Mouse (Mus musculus): ENCODE data around the gene Grcc10. TPM values are rescaled to one million over a fixed set of nuclear protein-coding genes. Genes with fewer than 3 reads are reported as not detected.

The Grcc10 gene
- polyA plus RNA-seq, 1 experiment, result 207 TPM

GRCm38 (mm10) chr6:124746654-124747632 lies 5.8 kb upstream of the Grcc10 start:
- H3K36me3 ChIP-seq (ENCODE audit: control insufficient read depth, insufficient read depth, low read length), result no peaks in the 10 kb centered on the region
- H3K27ac ChIP-seq (ENCODE audit: control insufficient read depth, insufficient read depth, low read depth, low read length), result no peak overlapping the region
- no peak overlapping the region for H3K4me3 ChIP-seq (ENCODE audit: control insufficient read depth, low read depth, low read length)
- H3K4me1 ChIP-seq (ENCODE audit: control insufficient read depth, insufficient read depth, low read length), result peaks cover 18% of the 10 kb centered on the region
- no peaks in the 10 kb centered on the region for H3K27me3 ChIP-seq (ENCODE audit: control insufficient read depth, insufficient read depth, low read length)
- TF ChIP-seq POLR2A (IDR thresholded peaks at IDR 0.05; ENCODE audit: control insufficient read depth, low read depth, low read length), result no peak
- no peak for TF ChIP-seq CTCF (IDR thresholded peaks at IDR 0.05; ENCODE audit: control insufficient read depth, insufficient read depth, insufficient replicate concordance, low read depth, low read length)

GRCm38 (mm10) chr6:124746296-124746605 lies 5.1 kb upstream of the Grcc10 start:
- TF ChIP-seq POLR2A (IDR thresholded peaks at IDR 0.05; ENCODE audit: control insufficient read depth, low read depth, low read length) (no peak), CTCF (IDR thresholded peaks at IDR 0.05; ENCODE audit: control insufficient read depth, insufficient read depth, insufficient replicate concordance, low read depth, low read length) (no peak)
- Histone ChIP-seq H3K4me1 (ENCODE audit: control insufficient read depth, insufficient read depth, low read length) (peaks cover 20% of the 10 kb centered on the region), H3K27me3 (ENCODE audit: control insufficient read depth, insufficient read depth, low read length) (no peaks in the 10 kb centered on the region), H3K36me3 (ENCODE audit: control insufficient read depth, insufficient read depth, low read length) (no peaks in the 10 kb centered on the region), H3K4me3 (ENCODE audit: control insufficient read depth, low read depth, low read length) (peak overlapping the region; percentile 85), H3K27ac (ENCODE audit: control insufficient read depth, insufficient read depth, low read depth, low read length) (no peak overlapping the region)

GRCm38 (mm10) chr6:124745490-124746295 lies 4.5 kb upstream of the Grcc10 start:
- TF ChIP-seq CTCF (IDR thresholded peaks at IDR 0.05; ENCODE audit: control insufficient read depth, insufficient read depth, insufficient replicate concordance, low read depth, low read length) (peak; percentile 74; the same call in 1 of the 2 replicates), POLR2A (IDR thresholded peaks at IDR 0.05; ENCODE audit: control insufficient read depth, low read depth, low read length) (peak; percentile 47)
- Histone ChIP-seq H3K4me1 (ENCODE audit: control insufficient read depth, insufficient read depth, low read length) (peaks cover 20% of the 10 kb centered on the region), H3K27me3 (ENCODE audit: control insufficient read depth, insufficient read depth, low read length) (no peaks in the 10 kb centered on the region), H3K27ac (ENCODE audit: control insufficient read depth, insufficient read depth, low read depth, low read length) (peak overlapping the region; percentile 59), H3K36me3 (ENCODE audit: control insufficient read depth, insufficient read depth, low read length) (no peaks in the 10 kb centered on the region), H3K4me3 (ENCODE audit: control insufficient read depth, low read depth, low read length) (peak overlapping the region; percentile 85)

GRCm38 (mm10) chr6:124744755-124745321 lies 3.7 kb upstream of the Grcc10 start:
- TF ChIP-seq CTCF (IDR thresholded peaks at IDR 0.05; ENCODE audit: control insufficient read depth, insufficient read depth, insufficient replicate concordance, low read depth, low read length) (no peak), POLR2A (IDR thresholded peaks at IDR 0.05; ENCODE audit: control insufficient read depth, low read depth, low read length) (no peak)
- no peaks in the 10 kb centered on the region for H3K36me3 ChIP-seq (ENCODE audit: control insufficient read depth, insufficient read depth, low read length)
- H3K4me1 ChIP-seq (ENCODE audit: control insufficient read depth, insufficient read depth, low read length), result peaks cover 26% of the 10 kb centered on the region
- peak overlapping the region; percentile 85 for H3K4me3 ChIP-seq (ENCODE audit: control insufficient read depth, low read depth, low read length)
- peak overlapping the region; percentile 50 for H3K27ac ChIP-seq (ENCODE audit: control insufficient read depth, insufficient read depth, low read depth, low read length)
- H3K27me3 ChIP-seq (ENCODE audit: control insufficient read depth, insufficient read depth, low read length), result no peaks in the 10 kb centered on the region

- H3K4me1 ChIP-seq (ENCODE audit: control insufficient read depth, insufficient read depth, low read length), result peaks cover 26% of the 10 kb centered on the region
Observed at GRCm38 (mm10) chr6:124743647-124744046, 2.5 kb upstream of the Grcc10 start.

GRCm38 (mm10) chr6:124742839-124743514 lies 1.8 kb upstream of the Grcc10 start:
- Histone ChIP-seq H3K4me1 (ENCODE audit: control insufficient read depth, insufficient read depth, low read length) (peaks cover 26% of the 10 kb centered on the region), H3K27ac (ENCODE audit: control insufficient read depth, insufficient read depth, low read depth, low read length) (no peak overlapping the region), H3K27me3 (ENCODE audit: control insufficient read depth, insufficient read depth, low read length) (no peaks in the 10 kb centered on the region), H3K36me3 (ENCODE audit: control insufficient read depth, insufficient read depth, low read length) (no peaks in the 10 kb centered on the region), H3K4me3 (ENCODE audit: control insufficient read depth, low read depth, low read length) (no peak overlapping the region; the same call in 1 of the 2 replicates)
- TF ChIP-seq POLR2A (IDR thresholded peaks at IDR 0.05; ENCODE audit: control insufficient read depth, low read depth, low read length) (no peak), CTCF (IDR thresholded peaks at IDR 0.05; ENCODE audit: control insufficient read depth, insufficient read depth, insufficient replicate concordance, low read depth, low read length) (no peak)

More at GRCm38 (mm10) chr6:124743647-124744046, 2.5 kb upstream of the Grcc10 start:
- Histone ChIP-seq H3K36me3 (ENCODE audit: control insufficient read depth, insufficient read depth, low read length) (no peaks in the 10 kb centered on the region), H3K27me3 (ENCODE audit: control insufficient read depth, insufficient read depth, low read length) (no peaks in the 10 kb centered on the region), H3K4me3 (ENCODE audit: control insufficient read depth, low read depth, low read length) (no peak overlapping the region), H3K27ac (ENCODE audit: control insufficient read depth, insufficient read depth, low read depth, low read length) (no peak overlapping the region)
- TF ChIP-seq POLR2A (IDR thresholded peaks at IDR 0.05; ENCODE audit: control insufficient read depth, low read depth, low read length), result no peak
- no peak for TF ChIP-seq CTCF (IDR thresholded peaks at IDR 0.05; ENCODE audit: control insufficient read depth, insufficient read depth, insufficient replicate concordance, low read depth, low read length)
